Mouse (Mus musculus): ENCODE results near the gene Slc4a11. TPM values are rescaled to one million over a fixed set of nuclear protein-coding genes. Genes with fewer than 3 reads are reported as not detected.
"Not testable (repeated sequence)": the region's sequence is repeated elsewhere in the genome, so short reads cannot be mapped to it uniquely, and the experiment has no call there.

Slc4a11 gene
- polyA plus RNA-seq, 1 experiment from 2014 or later, result 1.8 TPM

- H3K27ac ChIP-seq (replicated peaks; ENCODE audit: low read depth, low read length), result peak within 1 kb of the TSS; percentile 99
- WGBS, result 0% methylated on average over 25 of the region's 40 CpGs
- H3K4me1 ChIP-seq (ENCODE audit: control insufficient read depth, insufficient read depth, low read length), result peaks cover 15% of the 10 kb centered on the region
- H3K4me2 ChIP-seq (ENCODE audit: low read depth, low read length), result peak within 1 kb of the TSS; percentile 71
- peaks cover 40% of the 10 kb centered on the region for H3K36me3 ChIP-seq (ENCODE audit: control insufficient read depth, insufficient read depth, low read length)
- peak within 1 kb of the TSS; percentile 60 for H3K4me3 ChIP-seq (ENCODE audit: low read depth, low read length)
- ATAC-seq (ENCODE audit: low read depth), result peak; percentile 98
- no peaks in the 10 kb centered on the region for H3K27me3 ChIP-seq (replicated peaks; ENCODE audit: control insufficient read depth, insufficient read depth, low read length)
- H3K9ac ChIP-seq (ENCODE audit: low read depth, low read length), result peak within 1 kb of the TSS; percentile 92
- DNase-seq (ENCODE audit: low spot score), result peak; percentile 98
- H3K9me3 ChIP-seq (ENCODE audit: control insufficient read depth, low read length), result no peaks in the 10 kb centered on the region
These were observed 33.1 kb downstream of the Slc4a11 start, which contains the start of gene Ddrgk1 for GRCm38 (mm10) chr2:130664102-130664701. Gene Ddrgk1, minus strand, starts transcription at chr2:130664659.

DNA sequence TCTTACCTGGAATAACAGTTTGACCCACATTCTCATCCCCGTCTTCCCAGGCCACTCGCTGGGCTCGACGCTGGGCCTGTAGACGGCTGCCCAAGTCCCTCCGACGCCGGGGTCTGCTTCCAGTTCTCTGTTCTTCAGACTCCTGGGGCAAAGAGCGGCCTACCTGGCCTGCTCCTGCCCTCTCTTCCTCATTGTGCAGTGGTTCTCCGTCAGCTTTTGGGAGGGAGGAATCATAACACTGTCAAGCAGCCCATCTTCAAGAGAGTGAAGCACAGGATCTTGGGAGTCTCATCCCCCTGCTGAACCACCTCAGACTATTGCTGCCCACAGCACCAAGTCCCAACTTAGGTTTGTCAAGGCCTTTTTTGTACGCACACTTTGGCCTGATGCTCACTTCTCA lies 34.0 kb downstream of the Slc4a11 start:
- Histone ChIP-seq H3K9me3 (ENCODE audit: control insufficient read depth, low read length) (no peaks in the 10 kb centered on the region), H3K4me1 (ENCODE audit: control insufficient read depth, insufficient read depth, low read length) (peaks cover 13% of the 10 kb centered on the region), H3K36me3 (ENCODE audit: control insufficient read depth, insufficient read depth, low read length) (peaks cover 48% of the 10 kb centered on the region), H3K27me3 (replicated peaks; ENCODE audit: control insufficient read depth, insufficient read depth, low read length) (no peaks in the 10 kb centered on the region), H3K27ac (replicated peaks; ENCODE audit: low read depth, low read length) (peak overlapping the region; percentile 99; the same call in 1 of the 2 replicates), H3K4me2 (ENCODE audit: low read depth, low read length) (peak overlapping the region; percentile 71), H3K9ac (ENCODE audit: low read depth, low read length) (peak overlapping the region; percentile 92), H3K4me3 (ENCODE audit: low read depth, low read length) (peak overlapping the region; percentile 60)
- 84% methylated on average over 11 of the region's 11 CpGs for WGBS
- DNase-seq (ENCODE audit: low spot score) (no peak), ATAC-seq (ENCODE audit: low read depth) (no peak)

DNA sequence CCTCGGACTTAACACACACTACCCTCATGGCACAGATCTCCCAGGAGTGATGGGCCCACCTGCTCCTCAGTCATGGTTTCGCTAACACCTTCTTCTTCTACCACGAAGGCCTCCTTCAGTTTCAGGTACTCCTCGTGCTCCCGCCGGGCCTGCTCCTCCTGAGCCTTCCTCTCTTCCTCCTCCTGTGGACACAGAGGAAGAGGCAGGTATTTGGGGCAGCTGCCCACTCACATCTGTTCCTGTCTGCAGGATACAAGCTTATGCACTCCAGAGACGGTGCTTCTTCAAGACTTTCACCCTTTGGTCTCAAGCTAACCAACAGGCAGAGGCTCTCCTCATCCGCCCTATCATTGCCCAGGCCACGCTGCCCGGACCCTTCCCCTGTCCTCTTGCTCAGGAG lies 38.8 kb downstream of the Slc4a11 start:
- Histone ChIP-seq H3K36me3 (ENCODE audit: control insufficient read depth, insufficient read depth, low read length) (peaks cover 96% of the 10 kb centered on the region), H3K4me3 (ENCODE audit: low read depth, low read length) (no peak overlapping the region), H3K9me3 (ENCODE audit: control insufficient read depth, low read length) (no peaks in the 10 kb centered on the region), H3K4me2 (ENCODE audit: low read depth, low read length) (no peak overlapping the region), H3K27ac (replicated peaks; ENCODE audit: low read depth, low read length) (no peak overlapping the region), H3K9ac (ENCODE audit: low read depth, low read length) (no peak overlapping the region), H3K27me3 (replicated peaks; ENCODE audit: control insufficient read depth, insufficient read depth, low read length) (no peaks in the 10 kb centered on the region), H3K4me1 (ENCODE audit: control insufficient read depth, insufficient read depth, low read length) (peaks cover 6% of the 10 kb centered on the region)
- ATAC-seq (ENCODE audit: low read depth) (no peak), DNase-seq (ENCODE audit: low spot score) (no peak)
- WGBS, result 97% methylated on average over 10 of the region's 10 CpGs

DNA sequence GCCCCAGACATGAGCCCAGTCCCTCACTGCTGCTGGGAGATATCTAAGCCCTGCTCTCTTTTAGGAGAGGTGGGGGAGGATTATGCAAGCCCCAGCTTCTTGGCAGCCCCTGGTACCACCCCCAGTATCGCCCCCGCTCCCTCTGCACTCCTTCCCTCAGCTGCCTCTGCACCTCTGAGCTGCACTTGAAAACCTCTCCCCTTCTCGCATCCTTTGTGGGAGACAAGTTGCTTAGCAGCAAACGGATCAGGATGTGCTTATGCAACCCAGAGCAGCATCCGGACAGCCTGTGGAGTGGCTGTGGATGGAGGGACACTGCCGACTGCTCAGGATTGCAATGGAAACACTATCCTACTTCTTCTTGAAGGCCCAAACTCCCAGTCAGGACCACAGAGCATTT lies 39.8 kb downstream of the Slc4a11 start:
- ATAC-seq (ENCODE audit: low read depth) (no peak), DNase-seq (ENCODE audit: low spot score) (no peak)
- 82% methylated on average over 6 of the region's 6 CpGs for WGBS
- Histone ChIP-seq H3K9ac (ENCODE audit: low read depth, low read length) (no peak overlapping the region), H3K4me3 (ENCODE audit: low read depth, low read length) (no peak overlapping the region), H3K36me3 (ENCODE audit: control insufficient read depth, insufficient read depth, low read length) (peaks cover 100% of the 10 kb centered on the region), H3K27me3 (replicated peaks; ENCODE audit: control insufficient read depth, insufficient read depth, low read length) (no peaks in the 10 kb centered on the region), H3K4me1 (ENCODE audit: control insufficient read depth, insufficient read depth, low read length) (no peaks in the 10 kb centered on the region), H3K4me2 (ENCODE audit: low read depth, low read length) (no peak overlapping the region), H3K9me3 (ENCODE audit: control insufficient read depth, low read length) (no peaks in the 10 kb centered on the region), H3K27ac (replicated peaks; ENCODE audit: low read depth, low read length) (no peak overlapping the region)

- Histone ChIP-seq H3K4me1 (ENCODE audit: control insufficient read depth, insufficient read depth, low read length) (no peaks in the 10 kb centered on the region), H3K9me3 (ENCODE audit: control insufficient read depth, low read length) (no peaks in the 10 kb centered on the region), H3K36me3 (ENCODE audit: control insufficient read depth, insufficient read depth, low read length) (peaks cover 100% of the 10 kb centered on the region), H3K27ac (replicated peaks; ENCODE audit: low read depth, low read length) (no peak overlapping the region), H3K4me2 (ENCODE audit: low read depth, low read length) (no peak overlapping the region), H3K4me3 (ENCODE audit: low read depth, low read length) (no peak overlapping the region), H3K9ac (ENCODE audit: low read depth, low read length) (no peak overlapping the region), H3K27me3 (replicated peaks; ENCODE audit: control insufficient read depth, insufficient read depth, low read length) (no peaks in the 10 kb centered on the region)
- DNase-seq (ENCODE audit: low spot score), result no peak
- ATAC-seq (ENCODE audit: low read depth), result no peak
- 89% methylated on average over 9 of the region's 9 CpGs for whole genome bisulfite sequencing
These were observed 40.8 kb downstream of the Slc4a11 start for GRCm38 (mm10) chr2:130656536-130656935.

DNA sequence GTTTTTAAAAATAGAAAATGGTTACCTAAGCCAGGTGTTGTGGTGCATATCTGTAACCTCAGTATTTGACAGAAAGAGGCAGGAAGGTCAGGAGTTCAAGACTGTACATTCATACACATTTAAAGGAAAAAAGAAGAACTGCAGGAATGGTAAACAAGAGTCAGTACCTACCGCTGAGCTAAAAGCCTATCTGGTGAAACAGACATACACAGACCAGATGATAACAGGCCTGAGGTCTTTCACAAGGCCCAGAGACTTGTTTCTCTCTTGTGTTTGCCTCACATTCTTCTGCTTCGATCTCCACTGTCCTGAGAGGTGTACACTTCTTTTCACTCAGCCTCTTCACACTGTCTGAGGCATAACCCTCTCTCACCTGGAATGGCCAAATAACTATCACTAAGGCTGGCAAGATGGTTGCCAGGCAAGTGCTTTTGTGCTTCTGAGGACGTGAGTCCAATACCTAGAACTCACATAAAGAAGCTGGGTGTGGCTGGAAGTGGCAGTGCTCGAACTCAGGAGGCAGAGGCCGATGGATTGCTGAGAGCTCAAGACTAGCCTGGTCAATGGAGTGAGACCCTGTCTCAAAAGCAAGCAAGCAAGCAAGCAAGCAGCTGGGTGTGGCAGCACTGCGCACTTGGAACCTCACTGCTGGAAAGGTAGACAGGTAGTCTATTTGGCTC lies 41.5 kb downstream of the Slc4a11 start:
- Histone ChIP-seq H3K4me2 (ENCODE audit: low read depth, low read length) (no peak overlapping the region), H3K9ac (ENCODE audit: low read depth, low read length) (no peak overlapping the region), H3K4me3 (ENCODE audit: low read depth, low read length) (no peak overlapping the region), H3K27ac (replicated peaks; ENCODE audit: low read depth, low read length) (no peak overlapping the region), H3K36me3 (ENCODE audit: control insufficient read depth, insufficient read depth, low read length) (peaks cover 97% of the 10 kb centered on the region), H3K9me3 (ENCODE audit: control insufficient read depth, low read length) (no peaks in the 10 kb centered on the region), H3K27me3 (replicated peaks; ENCODE audit: control insufficient read depth, insufficient read depth, low read length) (no peaks in the 10 kb centered on the region), H3K4me1 (ENCODE audit: control insufficient read depth, insufficient read depth, low read length) (no peaks in the 10 kb centered on the region)
- WGBS, result 91% methylated on average over 6 of the region's 6 CpGs
- ATAC-seq (ENCODE audit: low read depth) (no peak), DNase-seq (ENCODE audit: low spot score) (no peak)

DNA sequence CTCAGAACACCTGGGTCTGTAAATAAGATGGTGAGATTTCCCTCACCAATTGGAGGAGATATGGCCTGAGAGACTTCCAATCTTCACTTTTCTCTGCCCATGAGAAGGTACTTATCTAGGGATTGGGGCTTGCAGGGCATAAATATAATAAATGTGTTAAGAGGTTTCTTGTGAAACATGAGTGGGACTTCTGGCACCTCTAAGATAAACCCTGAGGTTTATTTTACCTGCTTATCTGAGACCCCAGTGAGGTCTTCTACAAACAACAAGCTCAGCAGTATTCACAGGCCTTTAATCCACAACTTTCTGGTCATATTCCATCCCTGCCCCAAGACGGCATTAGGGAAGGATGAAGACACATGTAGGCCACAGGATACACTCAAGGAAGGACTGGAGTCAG lies 43.6 kb downstream of the Slc4a11 start:
- Histone ChIP-seq H3K4me3 (ENCODE audit: low read depth, low read length) (no peak overlapping the region), H3K4me1 (ENCODE audit: control insufficient read depth, insufficient read depth, low read length) (no peaks in the 10 kb centered on the region), H3K9me3 (ENCODE audit: control insufficient read depth, low read length) (no peaks in the 10 kb centered on the region), H3K4me2 (ENCODE audit: low read depth, low read length) (no peak overlapping the region), H3K36me3 (ENCODE audit: control insufficient read depth, insufficient read depth, low read length) (peaks cover 76% of the 10 kb centered on the region), H3K27ac (replicated peaks; ENCODE audit: low read depth, low read length) (no peak overlapping the region), H3K27me3 (replicated peaks; ENCODE audit: control insufficient read depth, insufficient read depth, low read length) (no peaks in the 10 kb centered on the region), H3K9ac (ENCODE audit: low read depth, low read length) (no peak overlapping the region)
- DNase-seq (ENCODE audit: low spot score), result no peak
- ATAC-seq (ENCODE audit: low read depth), result no peak
- WGBS, result 95% methylated on average over 1 of the region's 1 CpGs

DNA sequence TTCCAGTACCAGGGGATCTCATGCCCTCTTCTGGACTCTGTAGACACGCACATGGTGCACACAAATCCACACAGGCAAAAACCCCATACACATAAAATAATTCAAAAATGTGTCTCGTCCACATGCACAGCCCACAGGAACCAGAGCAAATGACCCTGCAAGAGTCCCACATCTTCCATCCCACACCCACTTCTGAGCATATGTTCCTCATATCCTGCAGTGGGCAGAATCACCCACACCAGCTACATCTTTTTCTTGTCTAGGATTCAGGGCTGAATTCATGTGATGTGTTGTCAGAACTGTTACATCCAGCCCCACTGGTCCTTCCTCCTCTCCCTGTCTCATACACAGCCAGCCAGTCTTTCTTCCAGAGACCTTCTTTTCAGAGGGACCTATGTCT lies 44.0 kb downstream of the Slc4a11 start:
- Histone ChIP-seq H3K36me3 (ENCODE audit: control insufficient read depth, insufficient read depth, low read length) (peaks cover 72% of the 10 kb centered on the region), H3K9me3 (ENCODE audit: control insufficient read depth, low read length) (no peaks in the 10 kb centered on the region)

DNA sequence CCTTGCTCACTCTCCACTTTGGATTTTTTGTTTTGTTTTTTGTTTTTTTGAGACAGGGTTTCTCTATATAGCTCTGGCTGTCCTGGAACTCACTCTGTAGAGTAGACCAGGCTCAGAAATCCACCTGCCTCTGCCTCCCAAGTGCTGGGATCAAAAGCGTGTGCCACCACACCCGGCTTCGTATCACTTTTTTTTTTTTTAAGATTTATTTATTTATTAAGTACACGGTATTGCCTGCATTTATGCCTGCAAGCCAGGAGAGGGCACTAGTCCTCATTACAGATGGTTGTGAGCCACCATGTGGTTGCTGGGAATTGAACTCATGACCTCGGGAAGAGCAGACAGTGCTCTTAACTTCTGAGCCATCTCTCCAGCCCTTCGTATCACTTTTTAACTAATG lies 48.3 kb downstream of the Slc4a11 start:
- not testable (repeated sequence) for ATAC-seq (ENCODE audit: low read depth); H3K27me3 ChIP-seq (replicated peaks; ENCODE audit: control insufficient read depth, insufficient read depth, low read length); H3K9ac ChIP-seq (ENCODE audit: low read depth, low read length); H3K4me3 ChIP-seq (ENCODE audit: low read depth, low read length); H3K4me2 ChIP-seq (ENCODE audit: low read depth, low read length); H3K9me3 ChIP-seq (ENCODE audit: control insufficient read depth, low read length); H3K4me1 ChIP-seq (ENCODE audit: control insufficient read depth, insufficient read depth, low read length); H3K27ac ChIP-seq (replicated peaks; ENCODE audit: low read depth, low read length); DNase-seq (ENCODE audit: low spot score)
- peaks cover 29% of the 10 kb centered on the region for H3K36me3 ChIP-seq (ENCODE audit: control insufficient read depth, insufficient read depth, low read length)
- 78% methylated on average over 6 of the region's 6 CpGs for whole genome bisulfite sequencing

More for the DNA sequence above, 44.0 kb downstream of the Slc4a11 start:
- WGBS, result 87% methylated on average over 2 of the region's 2 CpGs
- ATAC-seq (ENCODE audit: low read depth) (no peak), DNase-seq (ENCODE audit: low spot score) (no peak)
- H3K4me2 ChIP-seq (ENCODE audit: low read depth, low read length), result no peak overlapping the region
- H3K27me3 ChIP-seq (replicated peaks; ENCODE audit: control insufficient read depth, insufficient read depth, low read length), result no peaks in the 10 kb centered on the region
- H3K9ac ChIP-seq (ENCODE audit: low read depth, low read length), result no peak overlapping the region
- no peaks in the 10 kb centered on the region for H3K4me1 ChIP-seq (ENCODE audit: control insufficient read depth, insufficient read depth, low read length)
- H3K4me3 ChIP-seq (ENCODE audit: low read depth, low read length), result no peak overlapping the region
- H3K27ac ChIP-seq (replicated peaks; ENCODE audit: low read depth, low read length), result no peak overlapping the region
